Mouse (Mus musculus) spleen, adult 18-20 months (tissue): Measurements from ENCODE around the gene Tyro3.

Experiments used
- DNase-seq, 2 experiments: peaks; one replicate each; pipeline ENCODE4 v3.0.0; 2022; ENCODE audit warnings: mixed read lengths in 2 of 2

Tyro3 gene

GRCm38 (mm10) chr2:119864484-119864883 lies 67.0 kb downstream of the Tyro3 start:
- no peak for DNase-seq
